Mouse (Mus musculus): Measurements from ENCODE around the gene Nppc. TPM values are rescaled to one million over a fixed set of nuclear protein-coding genes. Genes with fewer than 3 reads are reported as not detected.

The Nppc gene
- total and polyA plus RNA-seq, 2 experiments from 2014 or later = 1.5 TPM; not detected in 1

DNA sequence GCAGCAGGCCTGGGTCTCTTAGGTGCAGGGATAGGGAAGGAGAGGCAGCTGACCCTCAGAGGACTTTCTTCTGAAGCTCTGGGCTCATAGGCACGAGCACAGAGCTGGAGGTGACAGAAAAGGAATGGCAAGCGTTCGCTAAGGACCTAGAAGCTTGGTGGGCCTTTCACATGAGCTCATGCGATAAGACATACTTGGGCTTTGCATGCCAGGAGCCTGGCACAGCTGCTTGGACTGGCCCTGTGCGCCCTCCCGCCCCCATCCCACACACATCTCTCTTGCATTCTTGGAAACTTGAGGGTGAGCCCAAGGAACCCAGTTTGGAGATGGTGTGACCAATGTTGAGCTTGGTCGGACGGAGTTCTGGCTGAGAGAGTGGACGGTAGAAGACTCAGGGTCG, 8.3 kb upstream of the Nppc start:
- Histone ChIP-seq H3K9ac (replicated peaks; ENCODE audit: low read depth, low read length) (no peak overlapping the region), H3K4me1 (ENCODE audit: control insufficient read depth, insufficient read depth) (no peaks in the 10 kb centered on the region), H3K4me2 (ENCODE audit: low read depth, low read length) (no peak overlapping the region), H3K27me3 (ENCODE audit: control insufficient read depth, insufficient read depth, low read length) (0 out of 2 replicates have a peak, but pooled peaks cover 5% of the 10 kb centered on the region), H3K36me3 (replicated peaks; ENCODE audit: control insufficient read depth, insufficient read depth, low read length) (no peaks in the 10 kb centered on the region), H3K9me3 (replicated peaks; ENCODE audit: control insufficient read depth, low read length) (no peaks in the 10 kb centered on the region), H3K27ac (ENCODE audit: low read depth) (no peak overlapping the region), H3K4me3 (ENCODE audit: low read depth, low read length) (no peak overlapping the region)
- TF ChIP-seq CTCF (IDR thresholded peaks at IDR 0.05; ENCODE audit: low read depth) (no peak), EP300 (IDR thresholded peaks at IDR 0.05; ENCODE audit: low read depth) (no peak)
- ATAC-seq (ENCODE audit: insufficient read depth, low read depth) = no peak
- WGBS = 73% methylated on average over 10 of the region's 10 CpGs
- DNase-seq (ENCODE audit: low spot score) = no peak

GRCm38 (mm10) chr1:86677624-86678023, 7.3 kb upstream of the Nppc start:
- no peak overlapping the region for H3K9ac ChIP-seq (replicated peaks; ENCODE audit: low read depth, low read length)
- H3K27me3 ChIP-seq (ENCODE audit: control insufficient read depth, insufficient read depth, low read length) = peaks cover 8% of the 10 kb centered on the region; the same call in 1 of the 2 replicates
- 66% methylated on average over 3 of the region's 3 CpGs for WGBS
- no peaks in the 10 kb centered on the region for H3K36me3 ChIP-seq (replicated peaks; ENCODE audit: control insufficient read depth, insufficient read depth, low read length)
- H3K4me2 ChIP-seq (ENCODE audit: low read depth, low read length) = no peak overlapping the region
- no peaks in the 10 kb centered on the region for H3K9me3 ChIP-seq (replicated peaks; ENCODE audit: control insufficient read depth, low read length)
- no peak overlapping the region for H3K4me3 ChIP-seq (ENCODE audit: low read depth, low read length)
- DNase-seq (ENCODE audit: low spot score) (no peak), ATAC-seq (ENCODE audit: insufficient read depth, low read depth) (no peak)
- TF ChIP-seq EP300 (IDR thresholded peaks at IDR 0.05; ENCODE audit: low read depth) = no peak
- no peak for TF ChIP-seq CTCF (IDR thresholded peaks at IDR 0.05; ENCODE audit: low read depth)
- no peaks in the 10 kb centered on the region for H3K4me1 ChIP-seq (ENCODE audit: control insufficient read depth, insufficient read depth)
- no peak overlapping the region for H3K27ac ChIP-seq (ENCODE audit: low read depth)

DNA sequence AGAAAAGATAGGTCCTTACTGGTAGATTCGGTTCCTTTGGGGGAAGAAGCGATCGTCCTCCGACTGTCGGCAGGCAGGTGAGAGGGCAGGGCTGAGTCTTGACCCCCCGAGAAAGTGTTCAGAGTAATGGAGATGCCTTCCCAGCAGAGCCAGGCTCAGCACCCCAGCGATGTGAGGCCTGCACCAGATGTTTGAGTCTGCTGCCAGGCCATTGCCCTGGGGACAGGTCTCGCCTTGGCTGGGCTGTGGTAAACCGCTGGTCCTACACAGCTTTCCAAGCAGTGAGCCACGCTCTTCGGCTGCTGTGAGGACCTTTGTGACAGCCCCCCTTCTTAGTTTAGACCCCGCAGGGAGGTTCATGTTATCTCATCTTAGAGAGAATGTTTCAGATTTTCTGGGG, 4.8 kb upstream of the Nppc start:
- DNase-seq (ENCODE audit: low spot score) (no peak), ATAC-seq (ENCODE audit: insufficient read depth, low read depth) (no peak)
- Histone ChIP-seq H3K36me3 (replicated peaks; ENCODE audit: control insufficient read depth, insufficient read depth, low read length) (no peaks in the 10 kb centered on the region), H3K9me3 (replicated peaks; ENCODE audit: control insufficient read depth, low read length) (no peaks in the 10 kb centered on the region), H3K4me3 (ENCODE audit: low read depth, low read length) (no peak overlapping the region), H3K9ac (replicated peaks; ENCODE audit: low read depth, low read length) (no peak overlapping the region), H3K27ac (ENCODE audit: low read depth) (no peak overlapping the region), H3K4me2 (ENCODE audit: low read depth, low read length) (no peak overlapping the region), H3K4me1 (ENCODE audit: control insufficient read depth, insufficient read depth) (peaks cover under 1% of the 10 kb centered on the region), H3K27me3 (ENCODE audit: control insufficient read depth, insufficient read depth, low read length) (peaks cover 28% of the 10 kb centered on the region)
- WGBS = 79% methylated on average over 12 of the region's 12 CpGs
- TF ChIP-seq EP300 (IDR thresholded peaks at IDR 0.05; ENCODE audit: low read depth) (no peak), CTCF (IDR thresholded peaks at IDR 0.05; ENCODE audit: low read depth) (no peak)

DNA sequence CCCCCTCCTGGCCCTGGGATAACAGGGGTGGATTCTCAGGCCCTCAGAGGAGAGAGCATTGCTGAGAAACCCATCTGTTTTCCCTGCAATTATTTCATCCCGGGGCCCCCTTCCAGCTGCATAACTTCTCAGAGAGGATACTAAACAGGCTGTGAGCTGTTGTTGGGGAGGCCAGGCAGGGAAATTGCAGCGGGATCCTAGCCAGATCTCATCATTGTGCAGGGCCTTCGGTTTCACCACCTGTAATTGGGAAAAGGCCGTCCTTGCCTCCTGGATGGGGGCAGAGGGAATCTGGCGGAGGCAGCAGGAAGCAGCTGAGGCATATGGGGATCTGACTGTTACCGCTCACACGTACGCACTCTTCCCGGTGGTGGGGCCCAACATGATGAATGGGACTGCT, 4.0 kb upstream of the Nppc start:
- Histone ChIP-seq H3K9me3 (replicated peaks; ENCODE audit: control insufficient read depth, low read length) (no peaks in the 10 kb centered on the region), H3K4me1 (ENCODE audit: control insufficient read depth, insufficient read depth) (peaks cover 6% of the 10 kb centered on the region), H3K4me3 (ENCODE audit: low read depth, low read length) (no peak overlapping the region), H3K9ac (replicated peaks; ENCODE audit: low read depth, low read length) (no peak overlapping the region), H3K4me2 (ENCODE audit: low read depth, low read length) (no peak overlapping the region), H3K36me3 (replicated peaks; ENCODE audit: control insufficient read depth, insufficient read depth, low read length) (no peaks in the 10 kb centered on the region), H3K27me3 (ENCODE audit: control insufficient read depth, insufficient read depth, low read length) (peaks cover 33% of the 10 kb centered on the region), H3K27ac (ENCODE audit: low read depth) (no peak overlapping the region)
- 54% methylated on average over 9 of the region's 9 CpGs for WGBS
- ATAC-seq (ENCODE audit: insufficient read depth, low read depth) = no peak
- DNase-seq (ENCODE audit: low spot score) = no peak
- TF ChIP-seq EP300 (IDR thresholded peaks at IDR 0.05; ENCODE audit: low read depth) = no peak
- TF ChIP-seq CTCF (IDR thresholded peaks at IDR 0.05; ENCODE audit: low read depth) = no peak

DNA sequence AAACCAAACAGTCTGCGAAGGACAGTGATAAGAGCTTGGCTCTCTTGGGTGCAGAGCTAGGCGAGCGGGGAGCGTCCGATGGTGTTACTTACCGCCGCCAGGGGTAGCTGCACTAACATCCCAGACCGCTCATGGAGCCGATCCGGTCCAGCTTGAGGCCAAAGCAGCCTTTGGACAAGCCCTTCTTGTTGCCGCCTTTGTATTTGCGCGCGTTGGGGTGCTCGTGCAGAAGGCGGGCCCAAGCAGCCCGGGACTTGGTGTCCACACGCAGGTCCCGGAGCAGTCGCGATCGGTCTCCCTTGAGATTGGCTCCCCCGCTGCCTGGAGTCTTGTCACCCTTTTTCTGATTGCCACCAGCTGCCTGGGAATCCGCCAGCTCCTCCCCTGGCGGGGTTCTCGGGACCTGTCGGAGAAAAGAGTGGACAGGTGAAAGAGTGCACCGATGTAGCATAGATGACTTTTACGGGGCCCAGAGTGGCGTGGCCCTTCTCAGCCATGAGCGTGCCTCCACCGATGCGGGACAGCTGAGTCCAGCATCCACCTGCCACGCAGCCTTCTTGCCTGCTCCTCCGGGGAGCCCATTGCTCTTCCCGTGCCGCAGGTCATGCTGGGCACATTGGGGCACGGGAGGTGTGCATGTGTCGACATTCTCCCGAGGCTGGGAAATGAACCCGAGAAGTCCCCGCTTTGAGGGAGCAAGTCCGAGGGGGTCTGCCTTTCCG, 658 bp downstream of the Nppc start:
- Histone ChIP-seq H3K4me3 (ENCODE audit: low read depth, low read length) (peak overlapping the region; percentile 44), H3K4me1 (ENCODE audit: control insufficient read depth, insufficient read depth) (peaks cover 6% of the 10 kb centered on the region), H3K9me3 (replicated peaks; ENCODE audit: control insufficient read depth, low read length) (no peaks in the 10 kb centered on the region), H3K27me3 (ENCODE audit: control insufficient read depth, insufficient read depth, low read length) (peaks cover 64% of the 10 kb centered on the region), H3K27ac (ENCODE audit: low read depth) (no peak overlapping the region), H3K36me3 (replicated peaks; ENCODE audit: control insufficient read depth, insufficient read depth, low read length) (no peaks in the 10 kb centered on the region), H3K4me2 (ENCODE audit: low read depth, low read length) (peak overlapping the region; percentile 82), H3K9ac (replicated peaks; ENCODE audit: low read depth, low read length) (no peak overlapping the region)
- under 1% methylated on average over 44 of the region's 44 CpGs for WGBS
- ATAC-seq (ENCODE audit: insufficient read depth, low read depth) = peak; percentile 77
- TF ChIP-seq CTCF (IDR thresholded peaks at IDR 0.05; ENCODE audit: low read depth) = peak; percentile 89
- no peak for TF ChIP-seq EP300 (IDR thresholded peaks at IDR 0.05; ENCODE audit: low read depth)
- DNase-seq (ENCODE audit: low spot score) = peak; percentile 66

- no peak overlapping the region for H3K4me3 ChIP-seq (ENCODE audit: low read depth, low read length)
- no peak for ATAC-seq (ENCODE audit: insufficient read depth, low read depth)
- WGBS = 49% methylated on average over 2 of the region's 2 CpGs
Measured at GRCm38 (mm10) chr1:86665091-86665490, 5.3 kb downstream of the Nppc start.

More at GRCm38 (mm10) chr1:86665091-86665490, 5.3 kb downstream of the Nppc start:
- Histone ChIP-seq H3K9me3 (replicated peaks; ENCODE audit: control insufficient read depth, low read length) (no peaks in the 10 kb centered on the region), H3K4me2 (ENCODE audit: low read depth, low read length) (no peak overlapping the region), H3K9ac (replicated peaks; ENCODE audit: low read depth, low read length) (no peak overlapping the region), H3K4me1 (ENCODE audit: control insufficient read depth, insufficient read depth) (peaks cover 5% of the 10 kb centered on the region), H3K27ac (ENCODE audit: low read depth) (no peak overlapping the region), H3K36me3 (replicated peaks; ENCODE audit: control insufficient read depth, insufficient read depth, low read length) (no peaks in the 10 kb centered on the region), H3K27me3 (ENCODE audit: control insufficient read depth, insufficient read depth, low read length) (peaks cover 41% of the 10 kb centered on the region)
- DNase-seq (ENCODE audit: low spot score) = no peak
- TF ChIP-seq EP300 (IDR thresholded peaks at IDR 0.05; ENCODE audit: low read depth) (no peak), CTCF (IDR thresholded peaks at IDR 0.05; ENCODE audit: low read depth) (no peak)
